8 mouse cellular contexts compared by ENCODE assay signal in the genomic region with DNA sequence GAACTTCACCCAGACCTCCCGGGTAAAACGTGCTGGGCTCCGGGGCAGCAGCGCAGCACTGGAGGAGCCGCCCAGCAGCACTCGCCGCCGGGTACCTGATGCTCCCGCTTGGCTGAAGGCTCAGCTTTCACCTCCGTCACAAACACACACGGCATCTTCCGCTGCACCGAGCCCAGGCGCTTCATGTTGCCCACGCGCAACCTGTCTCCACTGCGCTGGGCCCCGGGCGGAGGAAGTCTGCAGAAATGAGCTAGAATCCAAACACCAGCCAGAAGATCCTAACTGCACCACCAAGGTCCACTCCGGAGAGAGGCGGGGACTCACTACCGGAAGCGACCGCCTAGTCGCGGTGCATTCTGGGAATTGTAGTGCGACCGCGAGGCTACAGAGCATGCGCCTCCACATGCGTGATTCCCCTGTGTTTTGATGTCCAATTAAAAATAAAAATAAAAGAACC. TPM values are rescaled to one million over a fixed set of nuclear protein-coding genes. Genes with fewer than 3 reads are reported as not detected.
DNase-seq lines count a peak whose midpoint lies in the region; ATAC-seq and TF ChIP-seq lines count a peak whose summit lies in the region.

No protein-coding gene starts in this region.

- peak overlapping the region; percentile 70 for H3K4me2 ChIP-seq in hindbrain, embryonic 12.5 days (replicated peaks)
- H3K4me2 ChIP-seq in lung, postnatal 0 days (replicated peaks; ENCODE audit: low read depth, low read length), result peak overlapping the region; percentile 72

- TF ChIP-seq CTCF in Patski (IDR thresholded peaks at IDR 0.05), result no peak
- no peak for TF ChIP-seq CTCF in lung, postnatal 0 days (IDR thresholded peaks at IDR 0.05)

- H3K4me3 ChIP-seq in hindbrain, embryonic 12.5 days, result peak overlapping the region; percentile 75
- H3K4me3 ChIP-seq in lung, postnatal 0 days (ENCODE audit: low read depth, low read length), result peak overlapping the region; percentile 58

- H3K9ac ChIP-seq in hindbrain, embryonic 12.5 days, result peak overlapping the region; percentile 71
- peak overlapping the region; percentile 43 for H3K9ac ChIP-seq in lung, postnatal 0 days (replicated peaks; ENCODE audit: low read depth)

- DNase-seq in Patski (ENCODE audit: low read depth, low spot score), result peak; percentile 48
- peak; percentile 97 for DNase-seq in cerebellum, postnatal 10 days
- DNase-seq in frontal cortex, postnatal 10 days (ENCODE audit: low spot score in 2 of 2), result peak; percentile 79 to 86
- DNase-seq in layer of hippocampus, postnatal 10 days (ENCODE audit: low spot score in 2 of 2), result peak; percentile 87 to 89
- DNase-seq in lung, postnatal 0 days (ENCODE audit: low spot score), result peak; percentile 91
- peak; percentile 51 for DNase-seq in ovary, postnatal 10 days (ENCODE audit: low spot score)
- DNase-seq in thymus, postnatal 0 days (ENCODE audit: low spot score), result peak; percentile 87

- CTCF ChIA-PET in Patski (lab: Charles Lee), result interaction anchor here (1.3 kb wide), 1 partner anchor 22 kb away, joined by 3 read pairs; no protein-coding TSS in a partner anchor

- peaks cover 34% of the 10 kb centered on the region for H3K27me3 ChIP-seq in Patski
- H3K27me3 ChIP-seq in hindbrain, embryonic 12.5 days, result no peaks in the 10 kb centered on the region
- H3K27me3 ChIP-seq in lung, postnatal 0 days (replicated peaks; ENCODE audit: insufficient read depth, low read length), result no peaks in the 10 kb centered on the region

- in situ Hi-C loops in Patski (cut with MboI; ENCODE audit: low pct_unique_long_range_greater_than_20kb), result no loop called here

- peaks cover 3% of the 10 kb centered on the region; the same call in 1 of the 2 replicates for H3K4me1 ChIP-seq in hindbrain, embryonic 12.5 days
- H3K4me1 ChIP-seq in lung, postnatal 0 days (ENCODE audit: insufficient read depth, low read depth, low read length), result peaks cover 3% of the 10 kb centered on the region; the same call in 1 of the 2 replicates

- H3K36me3 ChIP-seq in hindbrain, embryonic 12.5 days, result peaks cover 5% of the 10 kb centered on the region; the same call in 1 of the 2 replicates
- no peaks in the 10 kb centered on the region for H3K36me3 ChIP-seq in lung, postnatal 0 days (ENCODE audit: insufficient read depth, low read length)

- peak; percentile 99 for ATAC-seq in Patski
- peak; percentile 99 for ATAC-seq in hindbrain, embryonic 12.5 days (ENCODE audit: low FRiP score)
- peak; percentile 99 for ATAC-seq in lung, postnatal 0 days

- no peak for TF ChIP-seq EP300 in lung, postnatal 0 days (IDR thresholded peaks at IDR 0.05)

- POLR2A ChIA-PET in Patski (lab: Charles Lee), result no interaction called here

- WGBS in hindbrain, embryonic 12.5 days, result under 1% methylated on average over 31 of the region's 31 CpGs
- WGBS in lung, postnatal 0 days, result 0% methylated on average over 31 of the region's 31 CpGs

- H3K27ac ChIP-seq in hindbrain, embryonic 12.5 days, result peak overlapping the region; percentile 79
- no peak overlapping the region for H3K27ac ChIP-seq in lung, postnatal 0 days (ENCODE audit: low read length)

- H3K9me3 ChIP-seq in hindbrain, embryonic 12.5 days (replicated peaks), result no peaks in the 10 kb centered on the region
- no peaks in the 10 kb centered on the region for H3K9me3 ChIP-seq in lung, postnatal 0 days (ENCODE audit: low read length)

RNA-seq across cellular contexts. Expression of gene 4930430F08Rik, which starts 1.3 kb away (rescaled TPM):
- polyA plus RNA-seq in Patski (2021), result 19.7 TPM
- 12.3 and 14.5 TPM in 2 replicates for polyA plus RNA-seq in hindbrain, embryonic 12.5 days (2016; fragmentation: Nextera tagmentation; extraction: Ambion mirVana)
- total RNA-seq in layer of hippocampus, postnatal 10 days (2021), result 10 to 100 TPM; 26.2 to 29.0 TPM
- polyA plus RNA-seq in lung, postnatal 0 days (2015; fragmentation: Nextera tagmentation; extraction: Ambion mirVana), result 4.0 and 5.4 TPM in 2 replicates
- polyA plus RNA-seq in thymus, postnatal 0 days (2015; fragmentation: Nextera tagmentation; extraction: Ambion mirVana), result 9.0 and 10.0 TPM in 2 replicates

RNA-seq across cellular contexts. Expression of gene 1700017N19Rik, which starts 1.3 kb away (rescaled TPM):
- not detected for polyA plus RNA-seq in Patski (2021)
- not detected in 2 replicates for polyA plus RNA-seq in hindbrain, embryonic 12.5 days (2016; fragmentation: Nextera tagmentation; extraction: Ambion mirVana)
- not detected for total RNA-seq in layer of hippocampus, postnatal 10 days (2021)
- polyA plus RNA-seq in lung, postnatal 0 days (2015; fragmentation: Nextera tagmentation; extraction: Ambion mirVana), result not detected in 2 replicates
- polyA plus RNA-seq in thymus, postnatal 0 days (2015; fragmentation: Nextera tagmentation; extraction: Ambion mirVana), result not detected in 2 replicates
